8 mouse cellular contexts compared by ENCODE assay signal in genomic region chr16:8883674-8884241, GRCm38 (mm10). TPM values are rescaled to one million over a fixed set of nuclear protein-coding genes. Genes with fewer than 3 reads are reported as not detected.
DNase-seq lines count a peak whose midpoint lies in the region; ATAC-seq and TF ChIP-seq lines count a peak whose summit lies in the region.

No protein-coding gene starts in this region.

- H3K4me2 ChIP-seq in kidney, embryonic 14.5 days (replicated peaks; ENCODE audit: low read depth, low read length): no peak overlapping the region
- H3K4me2 ChIP-seq in limb, embryonic 14.5 days (replicated peaks; ENCODE audit: low read depth, low read length, severe bottlenecking): no peak overlapping the region
- no peak overlapping the region for H3K4me2 ChIP-seq in midbrain, postnatal 0 days (ENCODE audit: low read depth, low read length, poor library complexity, severe bottlenecking)

- DNase-seq in kidney, adult 11 months: peak; percentile 61
- peak; percentile 77 for DNase-seq in gastrocnemius, postnatal 14 days
- peak; percentile 84 for DNase-seq in kidney, adult 2 months
- DNase-seq in limb, embryonic 14.5 days (ENCODE audit: low spot score): peak; percentile 75
- DNase-seq in midbrain, postnatal 0 days (ENCODE audit: low spot score): peak; percentile 93
- DNase-seq in spleen, postnatal 14 days (ENCODE audit: low spot score in 2 of 2): peak; percentile 47 to 71

- WGBS in kidney, embryonic 14.5 days: 45% methylated on average over 11 of the region's 11 CpGs
- 46% methylated on average over 11 of the region's 11 CpGs for WGBS in kidney, adult 2 months
- 46% methylated on average over 11 of the region's 11 CpGs for WGBS in limb, embryonic 14.5 days
- WGBS in midbrain, postnatal 0 days: 28% methylated on average over 11 of the region's 11 CpGs

- peak; percentile 95 for TF ChIP-seq CTCF in cortical plate, adult 2 months (IDR thresholded peaks at IDR 0.05; ENCODE audit: extremely low read depth, insufficient read depth, low read length)
- peak; percentile 88 for TF ChIP-seq CTCF in kidney, adult 2 months (conservative IDR thresholded peaks at IDR 0.05; ENCODE audit: insufficient read depth, insufficient read length, low read depth, low read length)
- peak; percentile 96 for TF ChIP-seq CTCF in midbrain, postnatal 0 days (IDR thresholded peaks at IDR 0.05)

- no peak for ATAC-seq in kidney, embryonic 14.5 days (ENCODE audit: low FRiP score, low TSS enrichment)
- no peak for ATAC-seq in limb, embryonic 14.5 days (ENCODE audit: low FRiP score, low read depth)
- ATAC-seq in midbrain, postnatal 0 days (ENCODE audit: low FRiP score): peak; percentile 71; the same call in 1 of the 2 replicates

- H3K9me3 ChIP-seq in kidney, embryonic 14.5 days (ENCODE audit: control insufficient read depth, low read length): no peaks in the 10 kb centered on the region
- H3K9me3 ChIP-seq in limb, embryonic 14.5 days (ENCODE audit: control insufficient read depth, low read length): no peaks in the 10 kb centered on the region
- no peaks in the 10 kb centered on the region for H3K9me3 ChIP-seq in midbrain, postnatal 0 days (ENCODE audit: low read length)

- TF ChIP-seq POLR2A in cortical plate, adult 2 months (IDR thresholded peaks at IDR 0.05; ENCODE audit: extremely low read depth, insufficient read depth, low read length): no peak
- TF ChIP-seq POLR2A in kidney, adult 2 months (IDR thresholded peaks at IDR 0.05; ENCODE audit: low read depth, low read length): no peak
- no peak for TF ChIP-seq POLR2A in limb, embryonic 14.5 days (IDR thresholded peaks at IDR 0.05; ENCODE audit: borderline replicate concordance, extremely low read depth, insufficient read depth, insufficient read length)

- peaks cover 4% of the 10 kb centered on the region; the same call in 1 of the 2 replicates for H3K4me1 ChIP-seq in kidney, embryonic 14.5 days (ENCODE audit: control insufficient read depth, insufficient read depth, low read length)
- 0 out of 2 replicates have a peak, but pooled peaks cover 1% of the 10 kb centered on the region for H3K4me1 ChIP-seq in cortical plate, adult 2 months (ENCODE audit: control insufficient read depth, insufficient read depth, low read length)
- no peaks in the 10 kb centered on the region for H3K4me1 ChIP-seq in kidney, adult 2 months (ENCODE audit: control insufficient read depth, insufficient read depth, low read length)
- H3K4me1 ChIP-seq in limb, embryonic 14.5 days (ENCODE audit: control insufficient read depth, insufficient read depth, low read length): no peaks in the 10 kb centered on the region
- no peaks in the 10 kb centered on the region for H3K4me1 ChIP-seq in midbrain, postnatal 0 days (ENCODE audit: insufficient read depth, low read length)

- no peak overlapping the region for H3K9ac ChIP-seq in kidney, embryonic 14.5 days (ENCODE audit: low read depth, low read length)
- no peak overlapping the region for H3K9ac ChIP-seq in limb, embryonic 14.5 days (ENCODE audit: low read depth, low read length, severe bottlenecking)
- no peak overlapping the region for H3K9ac ChIP-seq in midbrain, postnatal 0 days (replicated peaks; ENCODE audit: low read length, poor library complexity, severe bottlenecking)

- H3K36me3 ChIP-seq in kidney, embryonic 14.5 days (ENCODE audit: control insufficient read depth, insufficient read depth, low read length): no peaks in the 10 kb centered on the region
- H3K36me3 ChIP-seq in kidney, adult 2 months (ENCODE audit: control insufficient read depth, insufficient read depth, low read length): no peaks in the 10 kb centered on the region
- H3K36me3 ChIP-seq in limb, embryonic 14.5 days (ENCODE audit: control insufficient read depth, insufficient read depth, low read length): no peaks in the 10 kb centered on the region
- no peaks in the 10 kb centered on the region for H3K36me3 ChIP-seq in midbrain, postnatal 0 days (ENCODE audit: insufficient read depth, low read length)

- H3K4me3 ChIP-seq in kidney, embryonic 14.5 days (ENCODE audit: low read length): no peak overlapping the region
- H3K4me3 ChIP-seq in cortical plate, adult 2 months (ENCODE audit: insufficient read depth, low read length): no peak overlapping the region
- peak overlapping the region; percentile 19; the same call in 1 of the 2 replicates for H3K4me3 ChIP-seq in kidney, adult 2 months (ENCODE audit: insufficient read depth, low read depth, low read length)
- no peak overlapping the region for H3K4me3 ChIP-seq in limb, embryonic 14.5 days (replicated peaks; ENCODE audit: low read length)
- no peak overlapping the region for H3K4me3 ChIP-seq in midbrain, postnatal 0 days (ENCODE audit: low read depth, low read length)

- no peak overlapping the region for H3K27ac ChIP-seq in kidney, embryonic 14.5 days (ENCODE audit: low read depth, low read length)
- H3K27ac ChIP-seq in cortical plate, adult 2 months (ENCODE audit: insufficient read depth, low read length): no peak overlapping the region
- no peak overlapping the region for H3K27ac ChIP-seq in kidney, adult 2 months (ENCODE audit: insufficient read depth, low read depth, low read length)
- H3K27ac ChIP-seq in limb, embryonic 14.5 days (replicated peaks; ENCODE audit: low read depth, low read length): no peak overlapping the region
- 0 out of 2 replicates have a peak overlapping the region, but pooled peaks have one; percentile 2 for H3K27ac ChIP-seq in midbrain, postnatal 0 days (ENCODE audit: low read depth, low read length)

- intact Hi-C loops in gastrocnemius, postnatal 14 days (cut with DNase I; ENCODE audit: low total_unique reads): no loop called here

- no peaks in the 10 kb centered on the region for H3K27me3 ChIP-seq in kidney, embryonic 14.5 days (ENCODE audit: control insufficient read depth, insufficient read depth, low read length)
- no peaks in the 10 kb centered on the region for H3K27me3 ChIP-seq in kidney, adult 2 months (replicated peaks; ENCODE audit: control insufficient read depth, insufficient read depth, low read length)
- H3K27me3 ChIP-seq in limb, embryonic 14.5 days (ENCODE audit: control insufficient read depth, insufficient read depth, low read length): no peaks in the 10 kb centered on the region
- no peaks in the 10 kb centered on the region for H3K27me3 ChIP-seq in midbrain, postnatal 0 days (ENCODE audit: insufficient read depth, low read length)

RNA-seq across cellular contexts. Expression of gene 1810013L24Rik, which starts 53.9 kb away (rescaled TPM):
- 17.2 and 19.0 TPM in 2 replicates for polyA plus RNA-seq in kidney, embryonic 14.5 days (2014; fragmentation: Nextera tagmentation; extraction: Ambion mirVana)
- polyA plus RNA-seq in cortical plate, adult 2 months (2012; rRNA removed): 43.8 and 43.9 TPM in 2 replicates
- 10 to 100 TPM; 55.2 to 60.6 TPM for total RNA-seq in gastrocnemius, postnatal 14 days (2021)
- polyA plus RNA-seq in kidney, adult 2 months (2012; rRNA removed): 18.3 and 24.2 TPM in 2 replicates
- polyA plus RNA-seq in limb, embryonic 14.5 days (2012; rRNA removed): 30.2 and 31.8 TPM in 2 replicates
- 18.2 and 20.3 TPM in 2 replicates for polyA plus RNA-seq in limb, embryonic 14.5 days (2014; fragmentation: Nextera tagmentation; extraction: Ambion mirVana)
- 64.0 and 73.2 TPM in 2 replicates for total RNA-seq in midbrain, postnatal 0 days (2014; rRNA removed)
- polyA plus RNA-seq in midbrain, postnatal 0 days (2015; fragmentation: Nextera tagmentation; extraction: Ambion mirVana): 12.0 and 13.6 TPM in 2 replicates
